Mouse (Mus musculus): ENCODE results near the gene Npas2. TPM values are rescaled to one million over a fixed set of nuclear protein-coding genes. Genes with fewer than 3 reads are reported as not detected.

Gene Npas2
- polyA plus RNA-seq (2016; fragmentation: Nextera tagmentation; extraction: Ambion mirVana): 0.55 and 0.78 TPM in 2 replicates

DNA sequence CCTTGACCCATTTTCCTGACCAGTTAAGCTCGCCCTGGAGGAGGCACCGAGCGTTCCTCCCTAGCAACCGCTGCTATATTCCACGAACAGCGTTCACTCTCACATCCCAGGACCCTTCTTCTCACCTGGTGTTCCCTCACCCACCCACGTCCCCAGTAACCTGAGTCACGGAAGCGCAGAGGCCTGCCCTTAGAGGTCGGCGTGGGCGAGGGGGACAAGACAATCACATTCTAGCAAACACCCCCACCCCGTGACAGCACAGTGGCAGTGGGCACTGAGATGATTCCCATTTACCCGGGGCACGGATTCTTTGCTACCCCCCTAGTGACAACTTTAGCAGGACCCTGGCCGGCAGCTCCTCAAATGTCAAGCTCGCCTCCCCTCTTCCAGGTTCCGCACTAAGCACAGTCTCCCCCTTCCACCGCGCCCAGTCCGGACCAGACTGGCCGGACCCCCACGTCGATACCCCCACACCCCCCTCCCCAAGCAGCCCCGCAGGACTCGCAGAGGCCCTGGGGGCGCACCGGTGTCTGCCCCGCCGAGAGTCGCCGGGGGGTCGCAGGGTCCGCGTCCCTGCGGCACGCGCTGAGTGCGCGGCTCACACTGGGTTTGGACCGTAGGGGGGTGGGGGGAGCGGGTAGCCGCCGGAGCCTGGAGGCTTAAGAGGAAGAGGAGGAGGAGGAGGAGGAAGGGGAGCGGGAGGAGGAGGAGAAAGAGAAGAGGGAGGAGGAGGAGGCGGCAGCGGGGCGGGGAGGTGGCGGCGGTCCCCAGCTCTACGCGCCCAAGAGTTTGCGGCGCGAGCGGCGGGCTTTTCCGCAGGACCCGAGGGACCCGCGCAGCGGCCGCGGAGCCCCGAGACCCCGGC is at the start of gene Npas2:
TSS of gene Npas2 (plus strand) at position 735 of the 865 bp plus-strand sequence.
- Histone ChIP-seq H3K27me3 (replicated peaks) (peaks cover 47% of the 10 kb centered on the region), H3K9ac (peak within 1 kb of the TSS; percentile 71), H3K27ac (ENCODE audit: poor library complexity, severe bottlenecking) (no peak within 1 kb of the TSS), H3K4me2 (peak within 1 kb of the TSS; percentile 99), H3K4me3 (peak within 1 kb of the TSS; percentile 68), H3K4me1 (replicated peaks) (peaks cover 23% of the 10 kb centered on the region), H3K36me3 (no peaks in the 10 kb centered on the region), H3K9me3 (replicated peaks) (no peaks in the 10 kb centered on the region)
- peak; percentile 44 for ATAC-seq (ENCODE audit: insufficient number of reproducible peaks, low FRiP score)
- WGBS: under 1% methylated on average over 56 of the region's 66 CpGs

DNA sequence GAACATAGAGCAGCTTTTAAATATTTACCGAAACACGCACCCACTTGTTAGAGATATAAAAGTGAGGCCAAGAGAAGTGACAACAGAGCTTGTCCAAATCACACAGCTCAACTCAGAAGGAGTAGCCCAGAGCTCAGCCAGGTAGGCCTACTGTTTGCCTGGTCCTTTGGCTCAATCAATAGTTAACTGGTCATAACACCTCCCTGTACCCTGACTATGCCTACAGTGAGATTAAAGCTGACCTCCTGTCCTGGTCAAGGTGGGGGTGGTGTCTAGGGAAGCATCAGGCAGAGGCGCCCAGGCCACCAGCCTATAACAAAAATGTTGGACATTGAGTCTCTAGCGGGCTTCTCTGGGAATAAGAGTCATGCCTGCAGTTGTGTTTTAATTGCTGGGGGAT is 36.8 kb upstream of the Npas2 start:
- 78% methylated on average over 4 of the region's 4 CpGs for WGBS

DNA sequence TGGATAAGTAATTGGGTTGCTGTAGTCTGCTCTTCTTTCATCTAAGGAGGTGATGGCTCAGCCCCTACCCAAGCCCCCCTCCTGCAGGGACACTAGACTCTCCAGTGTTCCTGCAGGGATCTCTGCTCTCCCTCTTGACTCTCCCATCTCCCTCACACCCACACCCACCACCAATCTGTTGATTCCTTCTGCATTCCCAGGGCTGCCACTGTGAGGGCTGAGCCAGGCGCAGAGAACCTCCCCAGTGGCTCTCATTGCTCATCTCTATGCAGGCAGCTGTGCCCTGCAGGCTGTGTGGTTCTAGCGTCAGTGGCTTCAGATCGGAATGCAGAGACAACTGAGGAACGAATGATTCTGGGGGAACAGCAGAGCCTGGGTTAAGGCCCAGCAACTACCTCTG is 33.4 kb upstream of the Npas2 start:
- no peak overlapping the region for H3K4me2 ChIP-seq
- H3K27me3 ChIP-seq (replicated peaks): 0 out of 2 replicates have a peak, but pooled peaks cover 8% of the 10 kb centered on the region
- H3K9ac ChIP-seq: no peak overlapping the region
- no peaks in the 10 kb centered on the region for H3K36me3 ChIP-seq
- no peak overlapping the region for H3K4me3 ChIP-seq
- no peak overlapping the region for H3K27ac ChIP-seq (ENCODE audit: poor library complexity, severe bottlenecking)
- H3K4me1 ChIP-seq (replicated peaks): peaks cover 9% of the 10 kb centered on the region; the same call in 1 of the 2 replicates
- WGBS: 45% methylated on average over 4 of the region's 4 CpGs
- H3K9me3 ChIP-seq (replicated peaks): no peaks in the 10 kb centered on the region
- no peak for ATAC-seq (ENCODE audit: insufficient number of reproducible peaks, low FRiP score)

More for the DNA sequence above, 36.8 kb upstream of the Npas2 start:
- ATAC-seq (ENCODE audit: insufficient number of reproducible peaks, low FRiP score): no peak
- H3K27me3 ChIP-seq (replicated peaks): 0 out of 2 replicates have a peak, but pooled peaks cover 4% of the 10 kb centered on the region
- H3K9ac ChIP-seq: no peak overlapping the region
- H3K4me1 ChIP-seq (replicated peaks): peaks cover 9% of the 10 kb centered on the region; the same call in 1 of the 2 replicates
- H3K36me3 ChIP-seq: no peaks in the 10 kb centered on the region
- no peaks in the 10 kb centered on the region for H3K9me3 ChIP-seq (replicated peaks)
- H3K4me3 ChIP-seq: no peak overlapping the region
- no peak overlapping the region for H3K4me2 ChIP-seq
- no peak overlapping the region for H3K27ac ChIP-seq (ENCODE audit: poor library complexity, severe bottlenecking)

DNA sequence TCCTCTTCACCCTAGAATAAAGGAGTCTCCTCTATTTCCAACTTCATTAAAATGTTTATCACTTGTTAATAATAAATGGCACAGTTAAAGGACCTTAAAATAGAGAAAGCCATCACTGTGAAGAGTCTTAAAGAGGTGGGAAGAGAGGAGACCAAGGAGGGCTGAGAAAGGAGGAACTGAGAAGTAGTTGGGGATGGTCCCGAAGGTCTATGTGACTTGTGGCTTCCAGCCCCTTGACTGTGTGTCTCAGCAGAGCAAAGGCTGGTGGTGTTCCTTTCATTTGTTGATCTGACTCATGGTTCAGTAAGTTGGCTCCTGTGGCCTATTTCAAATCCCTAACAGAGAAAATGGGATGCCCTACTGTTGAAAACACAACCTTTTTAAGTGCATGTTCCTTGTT is 30.5 kb upstream of the Npas2 start:
- H3K9ac ChIP-seq: no peak overlapping the region
- no peak overlapping the region for H3K27ac ChIP-seq (ENCODE audit: poor library complexity, severe bottlenecking)
- ATAC-seq (ENCODE audit: insufficient number of reproducible peaks, low FRiP score): no peak
- H3K4me1 ChIP-seq (replicated peaks): peaks cover 9% of the 10 kb centered on the region; the same call in 1 of the 2 replicates
- H3K4me3 ChIP-seq: no peak overlapping the region
- no peak overlapping the region for H3K4me2 ChIP-seq
- no peaks in the 10 kb centered on the region for H3K36me3 ChIP-seq
- 83% methylated on average over 1 of the region's 1 CpGs for WGBS
- 0 out of 2 replicates have a peak, but pooled peaks cover 8% of the 10 kb centered on the region for H3K27me3 ChIP-seq (replicated peaks)
- no peaks in the 10 kb centered on the region for H3K9me3 ChIP-seq (replicated peaks)

DNA sequence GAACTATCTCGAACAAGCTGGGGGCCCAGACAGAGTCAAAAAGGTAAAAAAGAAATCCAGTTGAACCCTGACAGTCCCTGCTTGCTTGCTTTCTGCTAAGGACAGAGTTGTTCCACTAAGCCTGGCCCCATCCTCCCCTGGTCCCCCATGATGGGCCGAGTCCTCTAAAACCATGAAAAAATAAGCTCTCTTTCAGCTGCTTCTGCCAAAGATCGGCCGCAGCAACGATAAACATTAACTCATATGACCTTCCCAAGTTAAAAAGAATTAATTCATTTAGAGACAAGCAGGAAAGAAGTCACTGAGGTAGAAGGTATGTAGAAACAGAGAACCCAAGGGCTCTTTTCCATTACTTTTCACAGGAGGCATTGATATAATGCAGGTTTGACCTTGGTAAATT is 16.8 kb upstream of the Npas2 start:
- Histone ChIP-seq H3K27me3 (replicated peaks) (no peaks in the 10 kb centered on the region), H3K9ac (no peak overlapping the region), H3K27ac (ENCODE audit: poor library complexity, severe bottlenecking) (no peak overlapping the region), H3K36me3 (no peaks in the 10 kb centered on the region), H3K9me3 (replicated peaks) (peaks cover 4% of the 10 kb centered on the region; the same call in 1 of the 2 replicates), H3K4me1 (replicated peaks) (no peaks in the 10 kb centered on the region), H3K4me3 (no peak overlapping the region), H3K4me2 (no peak overlapping the region)
- no peak for ATAC-seq (ENCODE audit: insufficient number of reproducible peaks, low FRiP score)
- WGBS: 88% methylated on average over 5 of the region's 5 CpGs

DNA sequence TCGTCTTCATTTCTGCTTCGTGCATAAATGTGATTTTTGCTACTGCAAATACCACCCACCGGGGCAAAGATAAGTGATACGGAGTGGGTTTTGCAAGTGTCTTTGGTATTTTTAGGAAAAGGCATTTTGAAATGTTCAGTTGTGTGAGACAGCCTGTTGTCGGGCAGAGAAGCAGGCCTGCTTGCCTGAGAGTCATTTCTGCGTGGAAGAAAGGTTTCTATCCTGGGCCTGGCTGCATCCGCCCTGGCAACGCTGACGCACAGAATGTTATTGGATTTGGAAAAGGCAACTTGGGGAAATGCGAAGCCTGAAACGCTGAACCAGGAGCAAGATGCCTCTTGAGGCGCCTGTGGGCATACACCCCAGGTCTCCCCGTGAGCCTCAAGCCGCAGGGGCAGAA is 16.3 kb upstream of the Npas2 start:
- H3K27ac ChIP-seq (ENCODE audit: poor library complexity, severe bottlenecking): no peak overlapping the region
- no peak overlapping the region for H3K9ac ChIP-seq
- H3K4me1 ChIP-seq (replicated peaks): no peaks in the 10 kb centered on the region
- H3K27me3 ChIP-seq (replicated peaks): no peaks in the 10 kb centered on the region
- no peak overlapping the region for H3K4me2 ChIP-seq
- no peaks in the 10 kb centered on the region for H3K36me3 ChIP-seq
- 79% methylated on average over 14 of the region's 14 CpGs for WGBS
- peaks cover 4% of the 10 kb centered on the region; the same call in 1 of the 2 replicates for H3K9me3 ChIP-seq (replicated peaks)
- ATAC-seq (ENCODE audit: insufficient number of reproducible peaks, low FRiP score): no peak
- no peak overlapping the region for H3K4me3 ChIP-seq

DNA sequence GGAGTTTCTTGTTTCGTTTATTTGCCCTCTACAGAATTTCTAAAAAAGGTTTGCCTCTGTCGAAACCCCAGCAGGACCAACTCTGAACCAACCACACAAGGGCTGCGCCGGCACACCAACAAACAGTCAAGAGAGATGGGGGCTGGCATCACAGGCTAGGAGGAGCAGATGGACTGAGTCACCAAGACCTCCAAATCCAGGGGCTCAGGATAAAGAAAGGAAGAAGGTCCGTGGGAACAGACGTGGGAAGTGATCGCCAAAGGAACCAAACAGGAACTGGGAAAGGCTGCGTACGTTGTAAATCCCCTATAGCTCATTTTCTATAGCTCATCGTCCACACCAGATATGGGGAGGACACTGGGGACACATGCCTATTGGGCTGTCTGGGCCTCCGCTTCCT is 13.7 kb upstream of the Npas2 start:
- Histone ChIP-seq H3K9me3 (replicated peaks) (peaks cover 4% of the 10 kb centered on the region; the same call in 1 of the 2 replicates), H3K9ac (no peak overlapping the region), H3K4me3 (no peak overlapping the region), H3K4me2 (no peak overlapping the region), H3K27me3 (replicated peaks) (no peaks in the 10 kb centered on the region), H3K4me1 (replicated peaks) (no peaks in the 10 kb centered on the region), H3K27ac (ENCODE audit: poor library complexity, severe bottlenecking) (no peak overlapping the region), H3K36me3 (no peaks in the 10 kb centered on the region)
- WGBS: 85% methylated on average over 11 of the region's 11 CpGs
- ATAC-seq (ENCODE audit: insufficient number of reproducible peaks, low FRiP score): no peak

DNA sequence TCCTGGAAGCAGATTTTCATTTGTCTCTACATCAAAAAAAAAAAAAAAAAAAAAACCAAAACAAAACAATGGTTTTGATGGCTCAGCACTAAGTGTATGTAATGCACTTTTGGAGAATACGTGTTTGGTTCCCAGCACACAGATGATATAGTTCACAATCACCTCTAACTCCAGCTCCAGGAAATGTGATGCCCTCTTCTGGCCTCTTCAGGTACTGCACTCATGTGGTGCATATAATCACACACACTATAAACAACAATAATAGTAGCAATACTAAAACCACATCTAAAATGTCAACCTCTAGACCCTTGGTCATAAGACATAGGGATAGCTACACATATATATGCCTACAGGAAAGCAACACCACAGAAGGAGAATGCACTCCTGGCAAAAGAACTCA is 13.0 kb upstream of the Npas2 start:
- Histone ChIP-seq H3K36me3 (no peaks in the 10 kb centered on the region), H3K4me2 (no peak overlapping the region), H3K9me3 (replicated peaks) (peaks cover 3% of the 10 kb centered on the region; the same call in 1 of the 2 replicates), H3K27me3 (replicated peaks) (no peaks in the 10 kb centered on the region), H3K4me3 (no peak overlapping the region), H3K4me1 (replicated peaks) (peaks cover 3% of the 10 kb centered on the region), H3K27ac (ENCODE audit: poor library complexity, severe bottlenecking) (no peak overlapping the region), H3K9ac (no peak overlapping the region)
- 96% methylated on average over 1 of the region's 1 CpGs for WGBS
- ATAC-seq (ENCODE audit: insufficient number of reproducible peaks, low FRiP score): no peak

DNA sequence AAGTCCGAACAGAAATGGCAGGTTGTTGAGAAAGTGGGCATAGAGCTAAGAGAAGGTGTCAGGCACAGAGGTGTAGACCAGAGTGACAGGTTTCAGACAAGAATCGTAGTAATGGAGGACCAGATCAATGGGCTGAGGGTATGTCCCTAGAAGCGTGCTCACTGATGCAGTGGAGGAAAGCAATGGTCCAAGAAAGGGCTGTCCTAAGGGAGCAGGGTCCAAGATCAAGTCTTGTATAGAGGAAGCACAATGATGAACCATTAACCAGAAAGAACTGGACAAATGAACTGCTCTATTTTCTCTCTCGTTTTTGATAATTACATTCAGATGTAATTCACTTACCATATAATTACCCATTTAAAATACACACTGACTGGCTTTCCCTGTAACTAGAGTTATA is 11.6 kb upstream of the Npas2 start:
- Histone ChIP-seq H3K27ac (ENCODE audit: poor library complexity, severe bottlenecking) (no peak overlapping the region), H3K9me3 (replicated peaks) (no peaks in the 10 kb centered on the region; the same call in 1 of the 2 replicates), H3K4me3 (no peak overlapping the region), H3K9ac (no peak overlapping the region), H3K4me2 (no peak overlapping the region), H3K36me3 (no peaks in the 10 kb centered on the region), H3K27me3 (replicated peaks) (no peaks in the 10 kb centered on the region), H3K4me1 (replicated peaks) (peaks cover 16% of the 10 kb centered on the region)
- no peak for ATAC-seq (ENCODE audit: insufficient number of reproducible peaks, low FRiP score)
- WGBS: 76% methylated on average over 4 of the region's 4 CpGs

DNA sequence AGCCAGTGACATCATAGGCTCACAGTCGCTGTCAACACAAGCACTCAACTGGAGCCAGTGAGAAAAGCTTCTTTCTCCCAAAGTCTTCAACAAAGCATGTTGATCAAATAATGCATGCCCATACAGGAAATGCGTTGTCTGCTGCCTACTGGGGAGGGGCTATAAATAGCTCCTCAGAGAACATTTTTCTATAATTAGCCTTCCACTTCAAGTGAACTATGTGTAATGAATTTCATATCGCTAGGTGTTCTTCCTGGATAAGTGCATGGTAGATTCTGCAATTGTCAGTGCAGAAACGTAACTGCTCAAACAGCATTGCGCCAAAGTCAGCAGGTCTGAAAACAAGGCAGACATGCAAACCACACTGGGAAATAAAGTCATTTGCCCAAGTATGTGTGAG is 7.7 kb upstream of the Npas2 start:
- H3K4me1 ChIP-seq (replicated peaks): peaks cover 22% of the 10 kb centered on the region
- 0 out of 2 replicates have a peak overlapping the region, but pooled peaks have one; percentile 9 for H3K4me2 ChIP-seq
- H3K9me3 ChIP-seq (replicated peaks): no peaks in the 10 kb centered on the region
- H3K4me3 ChIP-seq: no peak overlapping the region
- no peaks in the 10 kb centered on the region for H3K36me3 ChIP-seq
- 50% methylated on average over 5 of the region's 5 CpGs for WGBS
- H3K27me3 ChIP-seq (replicated peaks): peaks cover 8% of the 10 kb centered on the region
- no peak for ATAC-seq (ENCODE audit: insufficient number of reproducible peaks, low FRiP score)
- no peak overlapping the region for H3K9ac ChIP-seq
- no peak overlapping the region for H3K27ac ChIP-seq (ENCODE audit: poor library complexity, severe bottlenecking)

DNA sequence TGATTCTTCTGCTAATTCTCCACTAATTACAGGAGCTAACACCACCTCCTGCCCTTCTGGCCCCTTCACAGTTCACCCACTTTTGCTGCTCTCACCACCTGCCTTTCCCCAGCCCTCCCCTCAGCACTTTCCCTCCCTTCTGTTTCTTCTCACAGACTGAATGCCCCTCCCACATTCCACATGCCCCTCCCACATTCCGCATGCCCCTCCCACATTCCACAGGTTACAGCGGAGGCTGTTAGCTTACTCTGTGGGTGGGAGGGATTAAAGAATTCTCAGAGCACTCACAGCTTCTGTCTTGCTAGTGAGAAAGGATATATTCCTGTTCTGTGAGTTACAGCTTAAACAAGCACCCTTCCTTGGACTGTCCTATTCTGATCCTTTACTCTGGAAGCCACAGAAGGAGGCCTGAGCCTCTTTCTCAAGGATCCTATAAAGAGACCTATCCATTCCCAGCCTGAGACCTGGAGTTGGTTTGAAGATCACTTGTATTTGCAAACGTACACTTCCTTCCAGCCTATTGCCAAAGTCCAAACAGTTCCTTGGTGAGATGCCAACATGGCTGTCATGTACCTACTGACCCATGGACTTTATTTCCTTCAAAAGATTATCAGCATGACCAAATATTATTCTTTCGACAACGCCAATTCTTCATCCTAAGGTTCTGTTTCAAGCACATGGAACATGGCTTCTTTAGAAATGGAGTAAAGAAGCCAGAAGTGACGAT is 6.7 kb upstream of the Npas2 start:
- Histone ChIP-seq H3K4me1 (replicated peaks) (peaks cover 22% of the 10 kb centered on the region), H3K4me2 (no peak overlapping the region), H3K27ac (ENCODE audit: poor library complexity, severe bottlenecking) (peak overlapping the region; percentile 28; the same call in 1 of the 2 replicates), H3K9ac (no peak overlapping the region), H3K27me3 (replicated peaks) (peaks cover 12% of the 10 kb centered on the region), H3K4me3 (no peak overlapping the region), H3K9me3 (replicated peaks) (no peaks in the 10 kb centered on the region), H3K36me3 (no peaks in the 10 kb centered on the region)
- WGBS: 39% methylated on average over 6 of the region's 6 CpGs
- ATAC-seq (ENCODE audit: insufficient number of reproducible peaks, low FRiP score): peak; percentile 72
